In the genomic region with DNA sequence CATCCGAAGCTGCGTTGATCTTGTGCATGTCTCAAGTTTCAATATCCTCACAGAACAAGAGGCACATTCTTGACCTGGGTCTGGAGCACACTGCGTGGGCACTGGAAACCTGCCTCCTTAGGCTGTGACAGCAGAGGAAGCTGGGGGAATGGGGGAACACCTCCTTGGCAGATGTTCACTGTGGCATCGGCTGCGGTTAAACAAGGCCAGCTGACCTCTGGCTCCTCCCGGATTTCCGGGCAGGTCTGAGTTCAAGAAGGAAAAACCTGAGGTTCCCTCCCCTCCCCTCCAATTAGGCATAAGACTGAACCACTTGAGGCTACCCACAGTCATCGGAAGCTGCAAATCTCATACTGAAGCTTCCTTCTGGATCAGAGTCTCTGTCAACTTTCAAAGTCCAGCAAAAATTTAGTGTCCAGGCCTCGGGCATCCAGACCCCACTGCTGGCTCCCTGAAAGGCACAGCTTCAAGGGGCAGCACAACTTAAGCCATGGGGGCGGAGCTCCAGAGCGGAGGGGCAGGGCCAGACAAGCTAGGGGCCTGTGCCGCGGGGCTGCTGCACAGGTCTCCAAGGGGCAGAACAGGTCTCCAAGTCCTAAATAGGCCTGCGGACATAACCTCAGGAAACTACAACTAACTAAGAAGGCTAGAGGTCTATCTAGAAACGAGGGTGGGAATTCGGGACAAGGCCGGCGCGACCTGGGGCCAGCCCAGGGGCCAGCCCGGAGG, we compare ENCODE assay signal across 8 mouse cellular contexts. TPM values are rescaled to one million over a fixed set of nuclear protein-coding genes. Genes with fewer than 3 reads are reported as not detected.
DNase-seq lines count a peak whose midpoint lies in the region; ATAC-seq and TF ChIP-seq lines count a peak whose summit lies in the region.

No protein-coding gene starts in this region.

- DNase-seq in embryo, embryonic 10 days (ENCODE audit: low spot score), result peak; percentile 84
- no peak for DNase-seq in embryo, embryonic 9.5 days (ENCODE audit: extremely low spot score)
- no peak for DNase-seq in retina, postnatal 1 day
- DNase-seq in urinary bladder, postnatal 4 days (ENCODE audit: low spot score in 2 of 2), result no peak

- no peaks in the 10 kb centered on the region for H3K9me3 ChIP-seq in embryonic facial prominence, embryonic 13.5 days
- no peaks in the 10 kb centered on the region for H3K9me3 ChIP-seq in intestine, embryonic 16.5 days (ENCODE audit: control insufficient read depth, low read length)
- H3K9me3 ChIP-seq in megakaryocyte, embryonic 14.5 days, result no peaks in the 10 kb centered on the region

- peak overlapping the region; percentile 55 for H3K9ac ChIP-seq in embryonic facial prominence, embryonic 13.5 days
- peak overlapping the region; percentile 63 for H3K9ac ChIP-seq in intestine, embryonic 16.5 days (ENCODE audit: low read depth, low read length)

- TF ChIP-seq CTCF in C2C12 (IDR thresholded peaks at IDR 0.05; ENCODE audit: control insufficient read depth, insufficient read depth, insufficient read length), result no peak

- 6% methylated on average over 20 of the region's 20 CpGs for WGBS in embryonic facial prominence, embryonic 13.5 days
- WGBS in intestine, embryonic 16.5 days, result 10% methylated on average over 20 of the region's 20 CpGs

- no peaks in the 10 kb centered on the region for H3K36me3 ChIP-seq in C2C12 (ENCODE audit: control insufficient read depth, insufficient read depth)
- no peaks in the 10 kb centered on the region for H3K36me3 ChIP-seq in embryonic facial prominence, embryonic 13.5 days
- H3K36me3 ChIP-seq in intestine, embryonic 16.5 days (ENCODE audit: control insufficient read depth, insufficient read depth, low read length), result no peaks in the 10 kb centered on the region
- H3K36me3 ChIP-seq in megakaryocyte, embryonic 14.5 days (replicated peaks; ENCODE audit: low read length), result peaks cover 37% of the 10 kb centered on the region

- H3ac ChIP-seq in C2C12 (ENCODE audit: control insufficient read depth, insufficient read length, low read depth), result peak overlapping the region; percentile 33

- peaks cover 10% of the 10 kb centered on the region for H3K79me2 ChIP-seq in C2C12 (ENCODE audit: control insufficient read depth, insufficient read depth)

- H3K4me1 ChIP-seq in embryonic facial prominence, embryonic 13.5 days, result peaks cover 41% of the 10 kb centered on the region
- peaks cover 35% of the 10 kb centered on the region for H3K4me1 ChIP-seq in intestine, embryonic 16.5 days (ENCODE audit: control insufficient read depth, insufficient read depth, low read length)
- peaks cover 76% of the 10 kb centered on the region for H3K4me1 ChIP-seq in megakaryocyte, embryonic 14.5 days

- H3K27ac ChIP-seq in embryonic facial prominence, embryonic 13.5 days, result peak overlapping the region; percentile 74
- peak overlapping the region; percentile 86 for H3K27ac ChIP-seq in intestine, embryonic 16.5 days (ENCODE audit: low read length)

- ATAC-seq in embryonic facial prominence, embryonic 13.5 days (ENCODE audit: insufficient number of reproducible peaks, insufficient read depth, low FRiP score, low TSS enrichment, low read depth), result 0 out of 2 replicates have a peak, but pooled peaks have one; percentile 4
- ATAC-seq in intestine, embryonic 16.5 days, result peak; percentile 47

- peaks cover 1% of the 10 kb centered on the region for H3K79me3 ChIP-seq in C2C12 (ENCODE audit: low read depth)

- no peak overlapping the region for H3K4me3 ChIP-seq in C2C12 (ENCODE audit: insufficient read depth, poor library complexity, severe bottlenecking)
- peak overlapping the region; percentile 70 for H3K4me3 ChIP-seq in embryonic facial prominence, embryonic 13.5 days
- peak overlapping the region; percentile 82 for H3K4me3 ChIP-seq in intestine, embryonic 16.5 days (ENCODE audit: low read length)
- H3K4me3 ChIP-seq in megakaryocyte, embryonic 14.5 days (replicated peaks), result peak overlapping the region; percentile 98

- peak overlapping the region; percentile 98 for H3K4me2 ChIP-seq in embryonic facial prominence, embryonic 13.5 days
- H3K4me2 ChIP-seq in intestine, embryonic 16.5 days (ENCODE audit: low read depth, low read length), result peak overlapping the region; percentile 93

- no peaks in the 10 kb centered on the region for H3K27me3 ChIP-seq in C2C12 (ENCODE audit: control insufficient read depth, insufficient read depth, insufficient read length)
- peaks cover 33% of the 10 kb centered on the region for H3K27me3 ChIP-seq in embryonic facial prominence, embryonic 13.5 days
- H3K27me3 ChIP-seq in intestine, embryonic 16.5 days (replicated peaks; ENCODE audit: control insufficient read depth, insufficient read depth, low read length), result no peaks in the 10 kb centered on the region
- no peaks in the 10 kb centered on the region for H3K27me3 ChIP-seq in megakaryocyte, embryonic 14.5 days (replicated peaks)

TF ChIP-seq in C2C12, 6 proteins besides CTCF, POLR2A, EP300 and RAD21:
- TF ChIP-seq MYOD1 (IDR thresholded peaks at IDR 0.05; ENCODE audit: control insufficient read depth, insufficient read length, low read depth) (peak; percentile 10), CEBPB (IDR thresholded peaks at IDR 0.05; ENCODE audit: low read depth) (no peak), MAX (IDR thresholded peaks at IDR 0.05) (no peak), USF1 (IDR thresholded peaks at IDR 0.05; ENCODE audit: low read depth) (peak; percentile 38), FOSL1 (IDR thresholded peaks at IDR 0.05; ENCODE audit: insufficient read depth, low read length, poor library complexity, severe bottlenecking) (no peak), MYOG (IDR thresholded peaks at IDR 0.05; ENCODE audit: control insufficient read depth, extremely low read depth, insufficient read length) (no peak)
TF ChIP-seq in C2C12: peak in this region for 2.

RNA-seq across cellular contexts. Expression of a gene that starts 1.2 kb away (rescaled TPM):
- polyA plus RNA-seq in C2C12 (2012; fragmentation: generic; extraction: Trizol), result 20.7 TPM
- polyA plus RNA-seq in embryonic facial prominence, embryonic 13.5 days (2015; fragmentation: Nextera tagmentation; extraction: Ambion mirVana), result 1.7 and 1.8 TPM in 2 replicates
- polyA plus RNA-seq in intestine, embryonic 16.5 days (2015; fragmentation: Nextera tagmentation; extraction: Ambion mirVana), result 2.6 and 2.7 TPM in 2 replicates
- polyA plus RNA-seq in megakaryocyte, embryonic 14.5 days (2012; ENCODE audit: insufficient read depth, low replicate concordance), result 1,238 and 3,030 TPM in 2 replicates

Comparison
In these comparisons a context has a peak if more than half of its experiments do, and no peak if none do; other contexts are left out.
1. RNA of a gene that starts 1.2 kb away (polyA plus RNA-seq): 1,238 to 3,030 TPM in megakaryocyte, embryonic 14.5 days; 20.7 TPM in C2C12 (single experiment), 2.6 to 2.7 TPM in intestine, embryonic 16.5 days and 1.7 to 1.8 TPM in embryonic facial prominence, embryonic 13.5 days; every median in the first group is over 10 times any median in the second.